Mouse (Mus musculus) cortical plate, adult 2 months (tissue): ENCODE measurements around the gene Csrnp1.

Experiments used
- CTCF ChIP-seq: fragments of 200-500 bp; IDR thresholded peaks from 2 replicates; pipeline ENCODE4 v1.5.1; 2011; ENCODE audit warnings: mild to moderate bottlenecking, control low read depth, low read length; ENCODE audit not compliant: insufficient read depth; ENCODE audit errors: extremely low read depth
- POLR2A ChIP-seq: fragments of 200-500 bp; IDR thresholded peaks from 2 replicates; pipeline ENCODE4 v1.6.1; 2011; ENCODE audit warnings: mild to moderate bottlenecking, low read length, control low read depth; ENCODE audit not compliant: insufficient read depth; ENCODE audit errors: extremely low read depth

DNA sequence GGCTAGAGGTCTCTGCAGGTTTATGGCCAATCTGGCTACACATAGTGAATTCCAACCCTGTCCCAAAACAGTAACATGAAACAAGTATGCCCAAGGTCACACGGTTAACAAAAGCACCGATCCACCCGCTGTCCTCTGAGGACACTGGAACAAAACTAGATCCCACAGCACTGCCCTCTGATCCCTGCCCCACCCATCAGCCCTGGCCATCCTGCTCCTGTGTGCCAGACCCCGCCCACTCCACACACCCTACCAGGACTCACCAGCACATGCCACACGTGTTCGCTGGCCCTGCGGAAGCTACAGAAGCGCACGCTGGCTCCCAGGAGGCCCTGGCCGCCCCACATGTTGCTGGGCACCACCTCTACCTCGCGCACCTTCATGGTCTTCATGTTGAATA is 52.1 kb downstream of the Csrnp1 start:
- TF ChIP-seq POLR2A (no peak), CTCF (no peak)
